Comparison of ENCODE assay signal across 11 mouse cellular contexts in genomic region chr9:58063531-58063930, GRCm38 (mm10). TPM values are rescaled to one million over a fixed set of nuclear protein-coding genes. Genes with fewer than 3 reads are reported as not detected.
A peak's percentile ranks its signal among the peaks of the same experiment; 100 is the strongest.
DNase-seq lines count a peak whose midpoint lies in the region; ATAC-seq lines count a peak whose summit lies in the region.
"Had no signal": no experiment of that assay in that cellular context is flagged by ENCODE, and none has a peak within 500 bp of the region (broad histone marks: within the 10 kb centered on the region; RNA-seq: fewer than 3 reads in every experiment).

Stra6 (plus strand) TSS chr9:58063788.

- H3K4me1 ChIP-seq in forebrain, embryonic 10.5 days: peaks cover 71% of the 10 kb centered on the region
- H3K4me1 ChIP-seq in hindbrain, embryonic 15.5 days (replicated peaks): peaks cover 65% of the 10 kb centered on the region
- H3K4me1 ChIP-seq in midbrain, embryonic 14.5 days (ENCODE audit: control insufficient read depth, insufficient read depth, low read length): peaks cover 83% of the 10 kb centered on the region
- H3K4me1 ChIP-seq in intestine, embryonic 16.5 days (ENCODE audit: control insufficient read depth, insufficient read depth, low read length): no peaks in the 10 kb centered on the region; the same call in 1 of the 2 replicates

- H3K9me3 ChIP-seq in forebrain, embryonic 10.5 days: no peaks in the 10 kb centered on the region
- H3K9me3 ChIP-seq in hindbrain, embryonic 15.5 days: no peaks in the 10 kb centered on the region
- no peaks in the 10 kb centered on the region for H3K9me3 ChIP-seq in midbrain, embryonic 14.5 days (ENCODE audit: control insufficient read depth, low read length)
- H3K9me3 ChIP-seq in intestine, embryonic 16.5 days (ENCODE audit: control insufficient read depth, low read length): no peaks in the 10 kb centered on the region
- H3K9me3 ChIP-seq: limb, embryonic 15.5 days had no signal

- peaks cover 44% of the 10 kb centered on the region for H3K27me3 ChIP-seq in forebrain, embryonic 10.5 days (ENCODE audit: poor library complexity, severe bottlenecking)
- H3K27me3 ChIP-seq in hindbrain, embryonic 15.5 days: no peaks in the 10 kb centered on the region
- no peaks in the 10 kb centered on the region for H3K27me3 ChIP-seq in midbrain, embryonic 14.5 days (ENCODE audit: control insufficient read depth, insufficient read depth, low read length)
- no peaks in the 10 kb centered on the region for H3K27me3 ChIP-seq in intestine, embryonic 16.5 days (replicated peaks; ENCODE audit: control insufficient read depth, insufficient read depth, low read length)

- H3K27ac ChIP-seq in forebrain, embryonic 10.5 days: 0 out of 2 replicates have a peak within 1 kb of the TSS, but pooled peaks have one; percentile 74
- H3K27ac ChIP-seq in hindbrain, embryonic 15.5 days (replicated peaks): no peak within 1 kb of the TSS
- peak within 1 kb of the TSS; percentile 83 for H3K27ac ChIP-seq in midbrain, embryonic 14.5 days (replicated peaks; ENCODE audit: low read depth, low read length)
- H3K27ac ChIP-seq in intestine, embryonic 16.5 days (ENCODE audit: low read length): no peak within 1 kb of the TSS
- H3K27ac ChIP-seq: limb, embryonic 15.5 days had no signal

- H3K36me3 ChIP-seq in forebrain, embryonic 10.5 days (replicated peaks): no peaks in the 10 kb centered on the region
- no peaks in the 10 kb centered on the region for H3K36me3 ChIP-seq in hindbrain, embryonic 15.5 days
- no peaks in the 10 kb centered on the region for H3K36me3 ChIP-seq in midbrain, embryonic 14.5 days (ENCODE audit: control insufficient read depth, insufficient read depth, low read length)
- no peaks in the 10 kb centered on the region for H3K36me3 ChIP-seq in intestine, embryonic 16.5 days (ENCODE audit: control insufficient read depth, insufficient read depth, low read length)
- H3K36me3 ChIP-seq: limb, embryonic 15.5 days had no signal

- no peak within 1 kb of the TSS for H3K4me3 ChIP-seq in forebrain, embryonic 10.5 days
- no peak within 1 kb of the TSS for H3K4me3 ChIP-seq in hindbrain, embryonic 15.5 days
- H3K4me3 ChIP-seq in midbrain, embryonic 14.5 days (replicated peaks; ENCODE audit: low read depth, low read length): no peak within 1 kb of the TSS
- H3K4me3 ChIP-seq in intestine, embryonic 16.5 days (ENCODE audit: low read length): no peak within 1 kb of the TSS
- H3K4me3 ChIP-seq: erythroblast, embryonic 14.5 days; limb, embryonic 15.5 days had no signal

- H3K9ac ChIP-seq in hindbrain, embryonic 15.5 days: no peak within 1 kb of the TSS
- H3K9ac ChIP-seq in midbrain, embryonic 14.5 days (replicated peaks; ENCODE audit: low read length): no peak within 1 kb of the TSS
- H3K9ac ChIP-seq in intestine, embryonic 16.5 days (ENCODE audit: low read depth, low read length): no peak within 1 kb of the TSS
- H3K9ac ChIP-seq: limb, embryonic 15.5 days had no signal

- peak; percentile 49 to 75 for DNase-seq in layer of hippocampus, adult 18-20 months (ENCODE audit: low spot score in 2 of 2)
- no peak for DNase-seq in layer of hippocampus, adult 9-10 months (ENCODE audit: low spot score)
- DNase-seq in forebrain, embryonic 10.5 days (ENCODE audit: extremely low spot score, low spot score): no peak
- DNase-seq in midbrain, embryonic 14.5 days: no peak
- no peak for DNase-seq in thymus, postnatal 36 days
- DNase-seq in spleen, postnatal 10 days (ENCODE audit: low spot score in 2 of 2): no peak
- DNase-seq: adrenal gland, adult 2 months had no signal

- no peak within 1 kb of the TSS for H3K4me2 ChIP-seq in hindbrain, embryonic 15.5 days
- no peak within 1 kb of the TSS; the same call in 1 of the 2 replicates for H3K4me2 ChIP-seq in midbrain, embryonic 14.5 days (ENCODE audit: low read length)
- no peak within 1 kb of the TSS for H3K4me2 ChIP-seq in intestine, embryonic 16.5 days (ENCODE audit: low read depth, low read length)
- H3K4me2 ChIP-seq: limb, embryonic 15.5 days had no signal

- ATAC-seq in hindbrain, embryonic 15.5 days (ENCODE audit: low FRiP score, low read depth): no peak
- ATAC-seq in midbrain, embryonic 14.5 days (ENCODE audit: low FRiP score, low TSS enrichment): no peak
- no peak for ATAC-seq in intestine, embryonic 16.5 days

- WGBS in forebrain, embryonic 10.5 days: 46% methylated on average over 3 of the region's 3 CpGs
- WGBS in hindbrain, embryonic 15.5 days: 24% methylated on average over 3 of the region's 3 CpGs
- WGBS in midbrain, embryonic 14.5 days: 41% methylated on average over 3 of the region's 3 CpGs
- 8% methylated on average over 3 of the region's 3 CpGs for WGBS in intestine, embryonic 16.5 days

RNA-seq across cellular contexts. Expression of gene Stra6, which starts in this region (rescaled TPM):
- 10 to 100 TPM; 18.2 to 18.4 TPM for total RNA-seq in layer of hippocampus, adult 18-20 months (2021)
- polyA plus RNA-seq in forebrain, embryonic 10.5 days (2016; fragmentation: Nextera tagmentation; extraction: Ambion mirVana): 33.0 and 37.1 TPM in 2 replicates
- polyA plus RNA-seq in hindbrain, embryonic 15.5 days (2015; fragmentation: Nextera tagmentation; extraction: Ambion mirVana): 16.0 and 17.5 TPM in 2 replicates
- polyA plus RNA-seq in midbrain, embryonic 14.5 days (2014; fragmentation: Nextera tagmentation; extraction: Ambion mirVana): 2.3 and 10.1 TPM in 2 replicates
- 2.6 and 3.3 TPM in 2 replicates for polyA plus RNA-seq in intestine, embryonic 16.5 days (2015; fragmentation: Nextera tagmentation; extraction: Ambion mirVana)
- polyA plus RNA-seq: erythroblast, embryonic 14.5 days had no signal

Comparison
In these comparisons a context has a peak if more than half of its experiments do, and no peak if none do; other contexts are left out.
1. DNase-seq: peak in layer of hippocampus, adult 18-20 months (2 of 2); none in layer of hippocampus, adult 9-10 months (single experiment), forebrain, embryonic 10.5 days (single experiment), midbrain, embryonic 14.5 days (single experiment), thymus, postnatal 36 days (0 of 2) and spleen, postnatal 10 days (0 of 2).
2. H3K27ac ChIP-seq: peak in forebrain, embryonic 10.5 days (single experiment) and midbrain, embryonic 14.5 days (single experiment); none in hindbrain, embryonic 15.5 days (single experiment) and intestine, embryonic 16.5 days (single experiment).